Mouse (Mus musculus): ENCODE data around the gene Litaf. TPM values are rescaled to one million over a fixed set of nuclear protein-coding genes. Genes with fewer than 3 reads are reported as not detected.

The Litaf gene
- polyA plus RNA-seq, 1 experiment from 2014 or later, result 79.2 TPM

DNA sequence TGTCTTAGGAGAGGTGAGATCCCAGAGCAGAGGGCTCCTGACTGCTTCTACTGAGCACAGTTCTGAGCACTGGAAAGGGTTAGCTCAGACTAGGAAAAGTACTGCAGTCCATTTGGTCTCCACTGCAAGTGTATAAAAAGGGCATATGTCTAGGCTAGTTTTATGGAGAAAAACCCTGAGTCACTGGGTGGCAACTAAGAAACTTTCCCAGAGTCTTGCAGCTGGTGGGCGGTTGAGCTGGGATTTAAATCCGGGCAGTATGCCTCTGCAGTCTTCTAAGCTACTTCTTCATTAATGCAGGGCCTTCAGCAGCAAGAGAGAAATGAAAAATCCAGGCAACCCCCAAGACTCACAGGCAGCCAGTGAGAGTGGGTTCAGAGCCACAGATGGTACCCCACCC, 15.7 kb downstream of the Litaf start:
- peaks cover under 1% of the 10 kb centered on the region; the same call in 1 of the 2 replicates for H3K4me1 ChIP-seq (ENCODE audit: insufficient read depth)
- no peaks in the 10 kb centered on the region for H3K36me3 ChIP-seq (replicated peaks; ENCODE audit: insufficient read depth, low read length)
- no peak overlapping the region for H3K4me2 ChIP-seq (ENCODE audit: low read depth, low read length)
- no peak for ATAC-seq
- H3K4me3 ChIP-seq (ENCODE audit: low read depth, low read length), result no peak overlapping the region
- H3K27me3 ChIP-seq (ENCODE audit: insufficient read depth, low read length), result no peaks in the 10 kb centered on the region
- no peak overlapping the region for H3K9ac ChIP-seq (replicated peaks)
- no peaks in the 10 kb centered on the region for H3K9me3 ChIP-seq (ENCODE audit: low read length)
- no peak for TF ChIP-seq EP300 (IDR thresholded peaks at IDR 0.05; ENCODE audit: low read depth)
- no peak for TF ChIP-seq CTCF (IDR thresholded peaks at IDR 0.05; ENCODE audit: low read depth)
- H3K27ac ChIP-seq (ENCODE audit: low read depth), result no peak overlapping the region
- WGBS (ENCODE audit: insufficient replicate concordance), result 82% methylated on average over 2 of the region's 2 CpGs
- no peak for DNase-seq

DNA sequence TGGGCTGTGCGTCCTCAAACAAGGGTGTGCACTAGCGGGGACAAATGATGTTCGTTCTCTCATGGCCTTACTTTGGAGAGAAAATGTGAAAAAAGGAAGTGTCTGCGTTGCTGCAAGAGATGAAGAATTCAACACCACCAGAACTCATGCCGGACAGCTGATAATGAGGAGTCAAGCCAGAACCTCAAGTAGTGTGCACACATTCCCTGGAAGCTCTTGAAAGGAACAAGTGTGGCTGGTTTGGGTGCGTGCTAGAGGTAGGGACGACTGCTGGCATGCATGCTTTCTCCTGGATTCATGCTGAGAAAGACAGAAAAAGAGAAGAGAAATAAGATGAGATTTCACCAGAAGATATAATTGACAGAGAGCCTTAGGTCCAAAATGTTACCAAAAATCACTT, 18.8 kb downstream of the Litaf start:
- DNase-seq, result no peak
- H3K9me3 ChIP-seq (ENCODE audit: low read length), result no peaks in the 10 kb centered on the region
- H3K27ac ChIP-seq (ENCODE audit: low read depth), result no peak overlapping the region
- WGBS (ENCODE audit: insufficient replicate concordance), result 38% methylated on average over 7 of the region's 7 CpGs
- no peak for ATAC-seq
- peaks cover 3% of the 10 kb centered on the region; the same call in 1 of the 2 replicates for H3K4me1 ChIP-seq (ENCODE audit: insufficient read depth)
- no peak overlapping the region for H3K4me3 ChIP-seq (ENCODE audit: low read depth, low read length)
- H3K27me3 ChIP-seq (ENCODE audit: insufficient read depth, low read length), result no peaks in the 10 kb centered on the region
- no peak overlapping the region for H3K9ac ChIP-seq (replicated peaks)
- no peak for TF ChIP-seq EP300 (IDR thresholded peaks at IDR 0.05; ENCODE audit: low read depth)
- TF ChIP-seq CTCF (IDR thresholded peaks at IDR 0.05; ENCODE audit: low read depth), result no peak
- H3K36me3 ChIP-seq (replicated peaks; ENCODE audit: insufficient read depth, low read length), result no peaks in the 10 kb centered on the region
- no peak overlapping the region for H3K4me2 ChIP-seq (ENCODE audit: low read depth, low read length)

DNA sequence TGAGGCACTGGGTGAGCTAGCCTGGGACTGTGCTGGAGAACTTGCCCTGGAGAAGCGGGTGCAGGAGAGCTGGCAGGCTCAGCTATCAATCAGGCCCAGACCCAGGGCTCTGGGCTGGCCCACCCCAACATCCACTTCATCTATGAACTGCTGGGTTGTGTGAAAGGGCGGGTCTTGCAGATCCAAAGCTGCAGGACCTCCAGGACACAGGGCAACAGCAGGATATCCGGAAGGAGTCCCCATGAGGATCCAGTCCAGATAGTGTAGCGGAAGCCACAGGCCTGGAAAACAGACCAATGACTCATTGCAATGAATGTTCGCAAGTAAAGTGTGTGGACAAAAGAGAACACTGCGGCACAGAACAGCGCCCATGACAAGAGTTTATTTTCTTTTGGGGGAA, 19.5 kb downstream of the Litaf start:
- H3K4me1 ChIP-seq (ENCODE audit: insufficient read depth), result peaks cover 3% of the 10 kb centered on the region; the same call in 1 of the 2 replicates
- H3K36me3 ChIP-seq (replicated peaks; ENCODE audit: insufficient read depth, low read length), result no peaks in the 10 kb centered on the region
- TF ChIP-seq CTCF (IDR thresholded peaks at IDR 0.05; ENCODE audit: low read depth) (no peak), EP300 (IDR thresholded peaks at IDR 0.05; ENCODE audit: low read depth) (0 out of 2 replicates have a peak, but pooled peaks have one; percentile 35)
- no peak overlapping the region for H3K9ac ChIP-seq (replicated peaks)
- peak; percentile 45 for ATAC-seq
- H3K27me3 ChIP-seq (ENCODE audit: insufficient read depth, low read length), result no peaks in the 10 kb centered on the region
- H3K4me3 ChIP-seq (ENCODE audit: low read depth, low read length), result no peak overlapping the region
- H3K9me3 ChIP-seq (ENCODE audit: low read length), result no peaks in the 10 kb centered on the region
- DNase-seq, result no peak
- no peak overlapping the region for H3K4me2 ChIP-seq (ENCODE audit: low read depth, low read length)
- WGBS (ENCODE audit: insufficient replicate concordance), result 76% methylated on average over 7 of the region's 7 CpGs
- H3K27ac ChIP-seq (ENCODE audit: low read depth), result no peak overlapping the region

DNA sequence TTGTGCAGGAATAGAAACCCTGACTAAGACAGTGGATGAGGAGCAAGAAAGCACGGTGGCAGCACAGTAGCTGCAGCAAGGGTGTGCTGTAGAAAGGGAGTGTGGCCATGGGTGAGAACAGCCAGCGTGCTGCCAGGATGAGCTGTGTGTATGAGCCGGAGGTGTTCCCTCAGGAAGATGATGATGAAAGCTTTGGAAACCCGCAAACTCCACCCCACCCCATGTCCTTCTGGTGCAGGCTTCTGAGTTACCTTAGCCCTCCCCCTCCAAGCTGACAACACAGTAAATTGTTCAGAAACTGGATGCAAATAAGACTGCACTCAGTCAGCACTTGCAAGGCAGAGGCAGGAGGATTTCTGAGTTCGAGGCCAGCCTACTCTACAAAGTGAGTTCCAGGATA, 22.7 kb downstream of the Litaf start:
- Histone ChIP-seq H3K27ac (ENCODE audit: low read depth) (no peak overlapping the region), H3K9ac (replicated peaks) (no peak overlapping the region), H3K4me2 (ENCODE audit: low read depth, low read length) (no peak overlapping the region), H3K4me1 (ENCODE audit: insufficient read depth) (peaks cover 3% of the 10 kb centered on the region; the same call in 1 of the 2 replicates), H3K27me3 (ENCODE audit: insufficient read depth, low read length) (no peaks in the 10 kb centered on the region), H3K9me3 (ENCODE audit: low read length) (no peaks in the 10 kb centered on the region), H3K36me3 (replicated peaks; ENCODE audit: insufficient read depth, low read length) (no peaks in the 10 kb centered on the region), H3K4me3 (ENCODE audit: low read depth, low read length) (no peak overlapping the region)
- DNase-seq (no peak), ATAC-seq (no peak)
- TF ChIP-seq EP300 (IDR thresholded peaks at IDR 0.05; ENCODE audit: low read depth) (no peak), CTCF (IDR thresholded peaks at IDR 0.05; ENCODE audit: low read depth) (no peak)
- 75% methylated on average over 5 of the region's 5 CpGs for WGBS (ENCODE audit: insufficient replicate concordance)

DNA sequence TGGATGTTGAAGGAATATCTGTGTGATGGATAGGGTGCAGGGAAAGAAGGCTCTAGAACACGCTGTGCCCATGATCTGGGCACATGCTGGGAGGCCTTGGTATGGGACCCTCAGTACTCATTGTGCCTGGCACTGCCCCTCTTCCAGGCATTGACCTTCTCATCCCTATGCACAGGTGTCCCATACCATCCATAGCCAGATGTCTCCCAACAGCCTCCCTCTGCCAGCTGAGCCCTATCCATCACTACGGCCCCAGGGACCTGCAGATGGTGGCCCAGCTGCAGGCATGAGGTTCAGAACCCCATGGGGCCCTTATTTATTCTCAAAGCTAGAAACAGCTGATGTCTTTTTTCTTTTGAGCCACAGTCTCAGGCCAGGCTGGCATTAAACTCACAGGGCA, 25.4 kb downstream of the Litaf start:
- WGBS (ENCODE audit: insufficient replicate concordance), result 73% methylated on average over 2 of the region's 2 CpGs
- no peaks in the 10 kb centered on the region for H3K36me3 ChIP-seq (replicated peaks; ENCODE audit: insufficient read depth, low read length)
- H3K9me3 ChIP-seq (ENCODE audit: low read length), result no peaks in the 10 kb centered on the region
- no peak overlapping the region for H3K4me2 ChIP-seq (ENCODE audit: low read depth, low read length)
- no peak overlapping the region for H3K9ac ChIP-seq (replicated peaks)
- no peak overlapping the region for H3K27ac ChIP-seq (ENCODE audit: low read depth)
- peaks cover 4% of the 10 kb centered on the region; the same call in 1 of the 2 replicates for H3K27me3 ChIP-seq (ENCODE audit: insufficient read depth, low read length)
- peaks cover 5% of the 10 kb centered on the region; the same call in 1 of the 2 replicates for H3K4me1 ChIP-seq (ENCODE audit: insufficient read depth)
- no peak for DNase-seq
- no peak overlapping the region for H3K4me3 ChIP-seq (ENCODE audit: low read depth, low read length)
- no peak for TF ChIP-seq EP300 (IDR thresholded peaks at IDR 0.05; ENCODE audit: low read depth)
- no peak for TF ChIP-seq CTCF (IDR thresholded peaks at IDR 0.05; ENCODE audit: low read depth)
- ATAC-seq, result no peak

DNA sequence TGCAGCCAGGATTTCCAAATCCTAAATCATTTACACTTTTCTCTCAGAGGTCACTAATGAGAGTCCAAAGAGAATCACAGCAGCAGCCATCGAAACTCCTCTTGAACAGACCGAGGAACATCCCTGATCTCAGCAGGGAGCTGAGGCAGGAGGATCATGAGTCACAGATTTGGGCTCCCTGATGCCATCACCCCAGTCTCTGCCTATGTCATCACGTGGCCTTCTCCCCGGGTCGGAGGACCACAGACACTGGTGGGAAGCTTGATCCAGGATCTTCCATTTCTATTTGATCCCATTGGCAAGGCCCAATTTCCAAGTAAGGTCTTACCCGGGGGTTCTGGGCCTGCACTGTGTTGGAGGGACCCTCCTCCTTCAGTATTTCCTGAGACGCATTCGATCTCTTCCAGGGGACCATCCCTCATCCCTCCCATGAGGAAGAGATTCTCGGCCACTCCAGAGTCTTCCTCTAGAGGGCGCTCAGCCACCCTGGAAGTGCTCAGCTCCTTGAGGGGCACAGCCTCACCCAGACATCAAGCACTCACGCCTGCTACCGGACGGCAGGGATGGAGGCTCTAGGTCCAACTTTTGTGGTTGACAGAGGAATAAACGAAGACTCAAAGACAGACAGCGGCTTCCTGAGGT, 30.0 kb downstream of the Litaf start:
- ATAC-seq, result peak; percentile 53; the same call in 1 of the 2 replicates
- no peaks in the 10 kb centered on the region for H3K9me3 ChIP-seq (ENCODE audit: low read length)
- no peak for TF ChIP-seq EP300 (IDR thresholded peaks at IDR 0.05; ENCODE audit: low read depth)
- peak; percentile 93 for TF ChIP-seq CTCF (IDR thresholded peaks at IDR 0.05; ENCODE audit: low read depth)
- no peak overlapping the region for H3K9ac ChIP-seq (replicated peaks)
- peak; percentile 80 for DNase-seq
- 0 out of 2 replicates have a peak, but pooled peaks cover 2% of the 10 kb centered on the region for H3K4me1 ChIP-seq (ENCODE audit: insufficient read depth)
- H3K27ac ChIP-seq (ENCODE audit: low read depth), result no peak overlapping the region
- H3K36me3 ChIP-seq (replicated peaks; ENCODE audit: insufficient read depth, low read length), result no peaks in the 10 kb centered on the region
- H3K4me3 ChIP-seq (ENCODE audit: low read depth, low read length), result no peak overlapping the region
- H3K27me3 ChIP-seq (ENCODE audit: insufficient read depth, low read length), result peaks cover 4% of the 10 kb centered on the region; the same call in 1 of the 2 replicates
- WGBS (ENCODE audit: insufficient replicate concordance), result 17% methylated on average over 15 of the region's 15 CpGs
- no peak overlapping the region for H3K4me2 ChIP-seq (ENCODE audit: low read depth, low read length)
